Mouse (Mus musculus) T-helper 17 cell (primary cell): ENCODE measurements around the gene Ttc36.

Source experiments
- in situ Hi-C, 2 experiments: fragments of 300-600 bp; cut with MboI, MseI; formaldehyde crosslinking; loops; 1 replicate in 1 of 2; 2 replicates in 1 of 2; pipeline ENCODE4 v1.15.1; 2025; ENCODE audit warnings: high pct_unique_total_duplicates in 2 of 2

The Ttc36 gene

GRCm38 (mm10) chr9:44802808-44803450 lies at the start of gene Ttc36:
Gene Ttc36, minus strand, starts transcription at chr9:44803072.
- in situ Hi-C loops = no loop called here

- in situ Hi-C loops = loop anchor here (5.0 to 10.0 kb wide), 2 partner anchors 60 to 297 kb away; no protein-coding TSS in a partner anchor
These were observed 44.6 kb upstream of the Ttc36 start for GRCm38 (mm10) chr9:44847446-44847845.

GRCm38 (mm10) chr9:44841241-44841640 lies 38.4 kb upstream of the Ttc36 start:
- in situ Hi-C loops = loop anchor here in 1 of 2 experiments (10.0 kb wide), 1 partner anchor 304 kb away; no protein-coding TSS in a partner anchor

GRCm38 (mm10) chr9:44836439-44836838 lies 33.6 kb upstream of the Ttc36 start:
- in situ Hi-C loops = no loop called here

- in situ Hi-C loops = no loop called here
These were observed 29.5 kb upstream of the Ttc36 start for GRCm38 (mm10) chr9:44832356-44832755.

- in situ Hi-C loops = no loop called here
These were observed 27.6 kb upstream of the Ttc36 start for GRCm38 (mm10) chr9:44830506-44830905.

- in situ Hi-C loops = no loop called here
These were observed 26.1 kb upstream of the Ttc36 start for GRCm38 (mm10) chr9:44828944-44829343.

- in situ Hi-C loops = no loop called here
These were observed 23.8 kb upstream of the Ttc36 start for GRCm38 (mm10) chr9:44826660-44827059.

GRCm38 (mm10) chr9:44819920-44820827 lies 17.3 kb upstream of the Ttc36 start:
- in situ Hi-C loops = loop anchor here in 1 of 2 experiments (5.0 kb wide), 1 partner anchor 203 kb away; no protein-coding TSS in a partner anchor

GRCm38 (mm10) chr9:44817522-44817921 lies 14.7 kb upstream of the Ttc36 start:
- in situ Hi-C loops = no loop called here

- in situ Hi-C loops = no loop called here
These were observed 11.3 kb upstream of the Ttc36 start for GRCm38 (mm10) chr9:44814179-44814578.

- in situ Hi-C loops = no loop called here
These were observed 7.4 kb upstream of the Ttc36 start for GRCm38 (mm10) chr9:44810316-44810715.

GRCm38 (mm10) chr9:44807778-44808177 lies 4.9 kb upstream of the Ttc36 start:
- in situ Hi-C loops = no loop called here

GRCm38 (mm10) chr9:44807141-44807540 lies 4.3 kb upstream of the Ttc36 start:
- in situ Hi-C loops = no loop called here

GRCm38 (mm10) chr9:44805536-44805935 lies 2.7 kb upstream of the Ttc36 start:
- in situ Hi-C loops = no loop called here

- in situ Hi-C loops = no loop called here
These were observed 1.8 kb upstream of the Ttc36 start for GRCm38 (mm10) chr9:44804678-44805077.

GRCm38 (mm10) chr9:44801669-44802068 lies 1.2 kb downstream of the Ttc36 start:
- in situ Hi-C loops = no loop called here

GRCm38 (mm10) chr9:44799958-44800324 lies 2.9 kb downstream of the Ttc36 start:
- in situ Hi-C loops = no loop called here

GRCm38 (mm10) chr9:44799102-44799957 lies 3.5 kb downstream of the Ttc36 start, which contains the start of gene Tmem25:
Gene Tmem25, minus strand, starts transcription at chr9:44799307.
- in situ Hi-C loops = no loop called here

GRCm38 (mm10) chr9:44798298-44798697 lies 4.6 kb downstream of the Ttc36 start:
- in situ Hi-C loops = no loop called here

GRCm38 (mm10) chr9:44792842-44793241 lies 10.0 kb downstream of the Ttc36 start:
- in situ Hi-C loops = no loop called here
